Mouse (Mus musculus): Measurements from ENCODE around the gene Bcar1.

The Bcar1 gene

DNA sequence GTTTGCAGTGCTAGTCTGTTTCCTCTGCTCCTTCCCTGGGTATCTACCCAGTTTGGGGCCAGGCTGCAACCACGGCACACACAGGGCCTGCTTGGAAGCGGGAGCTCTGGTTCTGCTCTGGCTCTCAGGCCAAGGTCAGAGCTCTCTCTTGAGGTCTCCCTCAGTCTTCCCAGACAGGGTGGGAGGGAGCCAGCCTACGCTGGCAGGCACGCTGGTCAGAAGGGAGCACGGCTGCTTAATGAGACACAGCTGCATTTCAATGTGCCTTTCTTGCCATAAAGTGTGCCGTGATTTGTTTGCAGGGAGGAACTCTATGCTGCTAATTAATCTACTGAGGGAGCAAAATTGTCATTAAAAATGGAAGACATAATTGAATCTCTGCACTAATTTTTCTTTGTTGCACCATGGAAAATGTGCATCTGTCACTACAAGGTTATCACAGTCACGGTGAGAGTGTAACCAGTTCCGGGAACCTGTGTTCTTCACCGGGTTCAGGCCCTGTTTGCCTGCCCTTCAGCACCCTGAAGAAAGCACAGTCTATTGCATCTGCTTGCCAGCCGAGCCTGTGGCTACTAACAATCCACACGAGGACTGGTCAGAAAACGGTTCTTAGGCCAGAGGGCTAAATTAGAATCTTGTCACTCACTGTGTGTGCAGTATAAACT, 26.3 kb upstream of the Bcar1 start:
- DNase-seq (ENCODE audit: low spot score in 2 of 2): peak in 1 of 2 experiments; percentile 27

DNA sequence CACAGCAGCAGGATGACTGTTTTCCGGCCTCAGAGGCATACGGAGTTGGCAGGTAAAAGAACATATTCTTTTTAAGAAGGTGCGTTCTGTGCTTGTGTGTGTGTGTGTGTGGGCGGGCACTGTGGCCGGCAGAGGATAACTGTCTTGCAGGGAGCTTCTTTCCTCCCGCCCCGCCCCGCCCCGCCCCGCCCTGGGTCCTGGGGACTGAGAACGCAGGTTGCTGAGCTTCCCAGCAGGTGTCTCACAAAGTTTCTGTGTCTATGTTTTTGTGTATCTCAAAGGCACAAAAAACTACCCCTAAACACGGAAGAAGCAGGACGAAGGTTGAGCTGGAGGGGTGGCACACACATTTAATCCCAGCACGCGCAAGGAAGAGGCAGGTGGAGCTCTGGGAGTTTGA, 25.7 kb upstream of the Bcar1 start:
- DNase-seq (ENCODE audit: low spot score in 2 of 2): no peak

GRCm38 (mm10) chr8:111768651-111769050, 25.0 kb upstream of the Bcar1 start:
- no peak for DNase-seq (ENCODE audit: low spot score in 2 of 2)

GRCm38 (mm10) chr8:111765616-111766015, 22.0 kb upstream of the Bcar1 start:
- DNase-seq (ENCODE audit: low spot score in 2 of 2): no peak

DNA sequence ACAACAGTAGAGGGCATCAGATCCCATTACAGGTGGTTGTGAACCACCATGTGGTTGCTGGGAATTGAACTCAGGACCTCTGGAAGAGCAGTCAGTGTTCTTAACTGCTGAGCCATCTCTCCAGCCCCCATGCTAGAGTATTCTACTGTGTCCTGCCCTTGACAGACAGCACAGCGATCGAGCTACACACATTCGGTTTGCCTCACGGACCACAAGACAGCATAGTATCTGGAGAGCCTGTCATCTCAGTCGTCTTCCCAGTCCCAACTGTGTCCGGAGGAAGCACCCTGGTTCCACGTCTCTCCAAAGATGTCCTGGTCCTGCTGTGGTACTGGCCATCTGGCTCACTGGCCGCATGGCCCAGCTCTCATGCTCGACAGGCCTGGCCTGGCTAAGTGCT, 21.5 kb upstream of the Bcar1 start:
- no peak for DNase-seq (ENCODE audit: low spot score in 2 of 2)

DNA sequence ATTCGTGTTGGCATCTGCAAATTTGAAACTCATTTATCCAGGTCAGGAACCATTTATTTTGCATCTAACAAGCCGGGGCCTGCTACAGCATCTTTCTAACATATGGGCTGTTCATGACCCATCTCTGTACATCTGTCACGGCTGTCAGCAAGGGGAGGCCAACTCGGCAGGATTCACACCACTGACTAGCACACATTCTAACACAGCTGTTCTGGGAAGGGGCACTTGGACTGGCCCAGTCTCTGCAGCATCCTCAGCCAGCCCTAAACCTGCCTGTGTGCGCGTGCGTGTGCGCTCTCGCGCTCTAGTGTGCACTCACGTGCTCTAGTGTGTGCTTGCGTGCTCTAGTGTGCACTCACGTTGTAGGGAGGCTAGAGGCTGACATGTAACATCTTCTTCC, 17.1 kb upstream of the Bcar1 start:
- no peak for DNase-seq (ENCODE audit: low spot score in 2 of 2)

GRCm38 (mm10) chr8:111758817-111759216, 15.2 kb upstream of the Bcar1 start:
- no peak for DNase-seq (ENCODE audit: low spot score in 2 of 2)

DNA sequence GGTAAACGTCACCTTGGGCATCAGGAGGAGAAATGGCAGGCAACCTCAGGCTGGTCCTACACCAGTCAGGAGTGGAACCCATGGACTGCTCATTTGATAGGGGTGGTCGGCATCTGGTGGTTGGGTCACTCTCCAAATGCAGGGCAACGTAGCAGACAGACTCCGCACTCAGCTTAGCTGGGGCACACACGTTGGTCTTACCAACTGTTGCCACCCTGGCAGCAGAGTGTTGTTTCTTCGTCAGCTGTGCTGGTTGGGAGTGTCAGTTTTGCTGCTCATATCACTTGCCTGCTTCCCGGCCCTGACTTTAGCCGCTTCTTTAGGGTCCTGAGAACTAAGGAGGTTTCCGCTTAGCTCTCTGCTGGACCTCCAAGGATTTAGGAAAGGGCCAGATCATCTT, 14.0 kb upstream of the Bcar1 start:
- no peak for DNase-seq (ENCODE audit: low spot score in 2 of 2)

DNA sequence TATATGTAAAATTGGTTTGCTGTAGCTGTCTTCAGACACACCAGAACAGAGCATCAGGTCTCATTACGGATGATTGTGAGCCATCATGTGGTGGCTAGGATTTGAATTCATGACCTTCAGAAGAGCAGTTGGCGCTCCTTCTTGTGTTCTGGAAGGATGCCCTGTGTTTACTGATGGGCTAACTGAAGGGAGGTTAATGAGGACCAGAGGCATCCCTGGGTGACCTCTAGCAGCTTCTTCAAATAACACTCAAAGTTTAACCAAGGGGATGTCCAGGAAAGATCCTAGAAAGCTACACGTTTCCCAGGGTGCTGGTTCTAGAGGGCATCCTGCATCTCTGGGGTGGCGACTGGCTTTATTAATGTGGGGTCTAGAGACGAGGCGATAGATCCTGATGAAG, 11.1 kb upstream of the Bcar1 start:
- DNase-seq (ENCODE audit: low spot score in 2 of 2): no peak

DNA sequence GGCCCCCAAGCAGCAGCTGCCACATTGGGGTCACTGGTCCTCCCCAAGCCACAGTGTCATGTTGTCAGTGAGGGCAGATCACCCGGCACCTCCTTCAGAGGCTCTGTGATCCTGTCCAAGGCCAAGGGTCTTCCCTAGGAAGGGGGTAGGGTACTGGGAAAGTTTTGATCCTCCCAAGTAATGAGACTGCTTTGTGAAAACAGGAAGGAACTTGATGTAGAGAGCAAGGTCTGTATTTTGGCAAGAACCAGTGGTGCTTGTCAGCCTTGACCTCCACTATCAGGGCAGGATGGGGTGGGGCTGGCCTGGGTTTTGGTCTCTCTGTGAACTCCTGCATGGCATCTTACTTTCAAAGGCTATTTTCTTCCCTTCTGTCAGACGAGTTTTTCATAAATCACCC, 10.5 kb upstream of the Bcar1 start:
- no peak for DNase-seq (ENCODE audit: low spot score in 2 of 2)

DNA sequence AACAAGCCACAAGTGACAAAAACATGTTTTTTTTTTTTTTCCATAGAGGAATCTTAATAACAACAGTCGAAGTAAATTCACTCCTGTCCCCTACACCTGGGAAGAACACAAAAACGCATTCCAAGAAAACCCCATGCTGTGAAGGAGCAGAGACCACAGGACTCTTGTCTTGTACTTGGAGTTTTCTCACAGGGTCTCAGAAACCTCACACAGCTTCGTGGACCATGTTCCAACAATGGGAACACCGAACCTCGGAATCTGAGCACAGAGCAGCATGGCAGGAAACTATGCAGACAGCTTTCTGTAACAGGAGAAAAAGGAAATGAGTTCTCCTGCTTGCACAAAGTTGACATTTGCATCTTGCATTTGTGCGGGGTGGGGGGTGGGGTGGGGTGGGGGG, 5.2 kb upstream of the Bcar1 start:
- DNase-seq (ENCODE audit: low spot score in 2 of 2): no peak

DNA sequence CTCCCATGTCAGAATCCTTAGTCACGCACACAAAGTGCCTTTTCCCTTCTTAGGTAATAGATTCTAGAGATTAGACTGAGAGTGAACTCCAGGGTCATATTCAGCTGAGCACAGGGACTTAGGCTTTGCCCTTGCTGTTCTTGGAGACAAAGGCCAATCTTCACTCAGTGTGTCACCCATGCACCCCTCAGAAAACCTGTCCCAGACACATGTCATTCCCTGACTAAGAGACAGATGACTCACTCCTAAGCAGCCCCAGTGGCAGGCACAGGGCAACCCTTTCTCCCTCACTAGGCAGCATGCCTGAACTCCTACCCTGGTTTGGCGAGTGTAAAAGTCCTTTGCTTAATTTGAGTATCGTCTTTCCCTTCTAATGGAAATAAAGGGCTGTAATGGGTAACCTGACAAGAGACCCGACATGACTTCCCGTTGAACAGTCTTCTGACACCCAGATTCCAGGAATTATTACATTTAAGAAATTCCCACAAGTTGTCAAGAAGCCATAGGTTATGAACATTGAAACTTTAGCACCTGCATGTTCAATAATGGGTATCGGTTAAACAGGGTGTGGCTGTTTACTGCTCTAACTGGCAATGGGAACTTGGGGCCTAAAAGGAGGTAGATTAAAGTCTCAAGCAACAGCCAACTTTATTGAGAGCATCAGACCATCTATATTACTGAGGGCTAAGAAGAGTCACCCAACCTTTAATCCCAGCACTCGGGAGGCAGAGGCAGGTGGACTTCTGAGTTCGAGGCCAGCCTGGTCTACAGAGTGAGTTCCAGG, 4.4 kb upstream of the Bcar1 start:
- no peak for DNase-seq (ENCODE audit: low spot score in 2 of 2)

DNA sequence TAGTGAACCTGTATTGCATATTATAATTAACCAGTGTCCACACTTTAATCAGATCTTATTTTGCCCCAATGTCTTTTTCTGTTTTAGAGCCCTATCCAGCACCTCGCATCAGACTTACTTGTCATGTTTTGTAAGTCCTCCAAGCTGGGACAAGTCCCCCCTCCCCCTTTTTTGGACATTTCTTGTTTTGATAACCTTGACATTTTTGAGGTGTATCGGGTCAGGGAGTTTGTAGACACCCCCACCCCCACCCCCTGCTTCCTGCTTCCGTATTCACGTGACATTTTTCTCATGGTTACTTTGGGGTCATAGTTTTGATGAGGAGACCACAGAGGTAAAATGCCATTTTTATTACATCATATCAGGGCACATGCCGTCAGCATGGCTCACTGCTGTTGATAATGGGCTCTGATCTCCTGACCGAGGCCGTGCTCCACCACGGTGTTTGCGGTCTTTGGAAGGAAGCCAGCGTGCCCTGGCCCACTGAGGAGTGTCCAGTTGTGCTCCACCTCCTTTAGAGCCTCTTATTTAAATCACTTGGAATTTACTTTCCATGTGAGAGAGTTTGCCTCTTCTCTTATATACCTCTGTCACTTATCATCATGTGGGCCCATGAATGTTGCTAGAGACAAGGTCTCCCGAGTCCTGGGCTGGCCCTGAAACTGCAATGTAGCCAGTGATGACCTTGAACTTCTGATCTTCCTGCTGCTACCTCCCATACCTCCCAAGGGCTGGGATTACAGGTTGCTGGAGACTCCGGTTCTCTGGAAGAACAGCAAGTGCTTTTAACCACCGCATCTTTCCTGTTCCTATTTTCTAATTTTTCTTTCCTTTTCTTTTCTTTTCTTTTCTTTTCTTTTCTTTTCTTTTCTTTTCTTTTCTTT, 3.2 kb upstream of the Bcar1 start:
- DNase-seq (ENCODE audit: low spot score in 2 of 2): no peak

- DNase-seq (ENCODE audit: low spot score in 2 of 2): no peak
Measured at GRCm38 (mm10) chr8:111745591-111746418, 2.2 kb upstream of the Bcar1 start.

- DNase-seq (ENCODE audit: low spot score in 2 of 2): no peak
Measured at GRCm38 (mm10) chr8:111745086-111745485, 1.5 kb upstream of the Bcar1 start.

DNA sequence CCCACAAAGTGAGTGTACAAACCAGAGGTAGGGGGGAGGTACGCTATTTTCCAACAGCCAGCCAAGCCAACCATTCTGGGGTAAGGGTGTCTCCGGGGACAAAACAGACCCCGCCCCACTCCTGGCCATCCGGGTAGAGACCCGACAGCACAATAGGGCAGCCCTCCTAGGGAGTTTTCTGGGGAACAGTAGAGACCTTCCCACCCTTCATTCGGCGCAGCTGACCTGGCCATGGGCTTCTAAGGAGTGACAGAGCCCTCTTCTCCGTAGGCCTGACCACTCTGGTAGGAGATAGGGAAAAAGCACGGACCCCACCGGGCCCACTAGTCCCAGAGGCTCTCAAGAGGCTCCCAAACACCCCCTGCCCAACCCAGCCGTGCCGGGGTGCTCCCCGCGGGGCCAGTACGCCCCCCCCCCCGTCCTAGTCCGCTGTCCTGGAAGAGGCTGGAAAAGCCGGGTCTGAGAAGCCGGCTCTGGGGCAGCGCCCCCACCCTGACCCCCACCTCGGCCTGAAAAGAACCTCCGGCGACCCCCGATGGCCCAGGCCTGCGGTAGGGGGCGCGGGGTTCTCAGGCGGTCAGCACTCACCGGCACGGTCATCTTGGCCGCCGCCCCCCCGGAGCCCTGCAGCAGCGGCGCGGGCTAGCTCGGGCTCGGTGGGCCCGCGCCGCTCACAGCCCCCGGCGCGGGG, 363 bp downstream of the Bcar1 start:
- DNase-seq (ENCODE audit: low spot score in 2 of 2): no peak

DNA sequence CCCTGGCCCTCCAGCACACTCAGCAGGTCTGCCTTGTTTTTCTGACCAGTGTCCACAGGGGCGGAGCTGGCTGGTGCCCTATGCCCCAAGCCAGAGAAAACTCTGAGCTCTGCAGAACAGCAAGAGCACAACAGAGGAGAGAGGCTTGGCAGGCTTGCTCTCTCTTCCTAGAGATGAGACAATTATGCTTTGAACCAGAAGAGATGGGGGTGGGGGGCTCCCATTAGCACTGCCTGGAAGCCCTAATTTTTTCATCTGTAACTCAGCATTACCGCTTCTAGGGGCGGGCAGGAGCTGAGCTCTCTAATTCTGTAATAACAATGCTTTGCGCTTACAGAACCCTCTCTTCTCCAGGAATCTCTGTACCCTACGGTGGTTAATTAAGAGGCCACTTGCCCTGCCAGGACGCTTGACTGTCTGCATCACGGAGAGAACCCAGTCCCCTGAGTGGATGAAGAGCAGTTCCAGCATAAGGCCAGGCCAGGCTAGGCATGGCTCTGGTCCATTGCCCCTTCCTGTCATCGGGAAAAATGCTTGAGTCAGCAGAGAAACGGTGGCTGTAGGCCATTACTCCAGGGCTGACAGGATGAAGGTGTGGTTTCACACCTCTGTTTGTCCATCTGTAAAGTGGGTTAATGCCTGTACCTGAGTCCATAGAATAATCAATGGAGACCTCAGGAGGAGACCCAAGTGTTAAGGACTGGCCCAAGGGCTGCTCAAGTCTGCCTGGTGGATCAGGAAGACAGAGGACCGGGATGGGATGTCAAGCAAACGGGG, 1.2 kb downstream of the Bcar1 start:
- DNase-seq (ENCODE audit: low spot score in 2 of 2): no peak

DNA sequence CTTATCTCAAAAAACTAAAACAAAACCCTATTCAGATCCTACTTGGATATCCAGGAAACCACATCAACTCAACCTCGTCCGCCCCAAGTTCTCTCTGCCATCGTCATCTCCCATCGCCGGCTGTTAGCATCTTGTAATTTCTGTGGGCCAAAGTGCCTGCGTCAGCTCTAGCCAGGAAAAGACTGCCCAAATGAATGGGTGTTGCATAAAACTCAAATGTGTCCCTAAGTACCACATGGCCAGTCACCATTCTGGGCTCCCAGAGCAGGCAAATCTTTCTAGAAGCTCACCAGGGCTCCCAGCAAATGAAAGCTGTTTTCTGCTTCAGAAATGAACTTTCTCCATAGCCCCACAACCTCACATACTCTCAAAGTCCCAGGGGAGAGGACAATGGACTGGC, 2.1 kb downstream of the Bcar1 start:
- no peak for DNase-seq (ENCODE audit: low spot score in 2 of 2)

GRCm38 (mm10) chr8:111740994-111741393, 2.6 kb downstream of the Bcar1 start:
- no peak for DNase-seq (ENCODE audit: low spot score in 2 of 2)

DNA sequence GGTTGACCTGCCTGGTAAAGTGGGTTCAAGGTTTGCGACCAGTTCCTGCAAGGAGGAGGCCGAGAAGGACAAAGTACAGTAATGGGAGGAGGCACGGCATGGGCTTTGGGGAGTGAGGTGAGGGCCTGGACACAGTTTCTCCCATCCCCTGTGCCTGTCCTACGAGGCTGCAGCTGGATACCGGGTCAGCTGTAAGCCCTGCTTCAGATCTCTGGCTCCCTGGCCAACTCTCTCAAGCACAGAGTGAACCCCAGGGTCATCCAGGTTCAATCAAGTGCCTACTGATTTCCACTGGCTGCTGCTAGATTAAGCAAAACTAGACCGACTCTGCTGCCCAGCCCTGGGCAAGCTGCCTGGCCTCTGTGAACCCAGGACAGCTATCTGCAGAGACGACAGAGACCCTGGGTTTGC, 3.3 kb downstream of the Bcar1 start:
- DNase-seq (ENCODE audit: low spot score in 2 of 2): no peak

All from frontal cortex, postnatal 14 days (tissue).